19 mouse cellular contexts compared by ENCODE assay signal in the genomic region with DNA sequence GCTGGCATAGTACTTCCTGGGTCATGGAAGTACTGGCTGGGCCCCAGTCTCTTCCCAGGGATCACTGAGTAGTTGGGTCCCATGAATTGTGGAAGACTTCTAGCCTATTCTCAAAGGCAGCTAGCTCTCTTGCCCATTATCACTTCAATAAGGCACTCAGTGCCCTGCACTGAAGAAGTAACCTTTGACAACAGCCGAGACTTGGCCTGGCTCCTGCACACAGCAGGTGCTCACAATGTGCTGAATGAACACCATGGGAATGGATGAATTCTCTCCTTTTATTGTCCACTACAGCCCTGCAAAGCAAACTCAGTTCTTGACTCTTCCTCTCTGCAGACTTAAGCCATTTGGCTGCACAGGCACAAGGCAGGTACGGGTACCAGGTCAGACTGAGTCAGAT.
DNase-seq lines count a peak whose midpoint lies in the region; ATAC-seq and TF ChIP-seq lines count a peak whose summit lies in the region.
"Had no signal": no experiment of that assay in that cellular context is flagged by ENCODE, and none has a peak within 500 bp of the region (broad histone marks: within the 10 kb centered on the region; RNA-seq: fewer than 3 reads in every experiment).

No protein-coding gene starts in this region.

- no peak for TF ChIP-seq POLR2A in lung, adult 2 months (IDR thresholded peaks at IDR 0.05; ENCODE audit: borderline replicate concordance, extremely low read depth, low read depth, low read length)

- H3K4me3 ChIP-seq in forebrain, embryonic 10.5 days = no peak overlapping the region
- H3K4me3 ChIP-seq in forebrain, embryonic 12.5 days (replicated peaks) = no peak overlapping the region
- no peak overlapping the region for H3K4me3 ChIP-seq in limb, embryonic 12.5 days (replicated peaks)
- no peak overlapping the region for H3K4me3 ChIP-seq in lung, adult 2 months (replicated peaks; ENCODE audit: extremely low read depth, low read depth, low read length)
- H3K4me3 ChIP-seq: midbrain, embryonic 10.5 days; neural tube, embryonic 13.5 days had no signal

- 65% methylated on average over 2 of the region's 2 CpGs for WGBS in forebrain, embryonic 10.5 days
- WGBS in forebrain, embryonic 12.5 days = 58% methylated on average over 2 of the region's 2 CpGs
- 61% methylated on average over 2 of the region's 2 CpGs for WGBS in limb, embryonic 12.5 days
- WGBS in lung, adult 2 months = 87% methylated on average over 2 of the region's 2 CpGs

- no peaks in the 10 kb centered on the region for H3K27me3 ChIP-seq in forebrain, embryonic 10.5 days (ENCODE audit: poor library complexity, severe bottlenecking)
- no peaks in the 10 kb centered on the region for H3K27me3 ChIP-seq in forebrain, embryonic 12.5 days
- no peaks in the 10 kb centered on the region for H3K27me3 ChIP-seq in limb, embryonic 12.5 days
- H3K27me3 ChIP-seq: neural tube, embryonic 13.5 days had no signal

- H3K4me2 ChIP-seq in forebrain, embryonic 12.5 days = no peak overlapping the region
- H3K4me2 ChIP-seq in limb, embryonic 12.5 days = no peak overlapping the region
- H3K4me2 ChIP-seq: heart, embryonic 11.5 days; hindbrain, embryonic 14.5 days; neural tube, embryonic 13.5 days had no signal

- ATAC-seq in forebrain, embryonic 12.5 days (ENCODE audit: low FRiP score) = no peak
- ATAC-seq in limb, embryonic 12.5 days (ENCODE audit: insufficient number of reproducible peaks, insufficient read depth, low FRiP score, low TSS enrichment, low read depth) = no peak
- ATAC-seq in granulocyte monocyte progenitor cell, adult 5-6 weeks (replicated peaks; ENCODE audit: poor library complexity, severe bottlenecking) = no peak

- DNase-seq in forebrain, embryonic 10.5 days (ENCODE audit: extremely low spot score, low spot score) = no peak
- peak; percentile 72 to 83 for DNase-seq in cerebellum, adult 18-20 months
- DNase-seq in cerebellum, postnatal 36 days = peak; percentile 76
- DNase-seq in thymus, postnatal 36 days = no peak
- no peak for DNase-seq in lung, adult 2 months
- DNase-seq: adrenal gland, postnatal 10 days; gastrocnemius, postnatal 10 days; heart, postnatal 14 days; kidney, adult 11 months; lung, postnatal 4 days; thymus, postnatal 4 days had no signal

- H3K9me3 ChIP-seq in forebrain, embryonic 10.5 days = no peaks in the 10 kb centered on the region
- H3K9me3 ChIP-seq in forebrain, embryonic 12.5 days = no peaks in the 10 kb centered on the region
- no peaks in the 10 kb centered on the region for H3K9me3 ChIP-seq in limb, embryonic 12.5 days
- H3K9me3 ChIP-seq: midbrain, embryonic 10.5 days; neural tube, embryonic 13.5 days had no signal

- H3K9ac ChIP-seq in forebrain, embryonic 12.5 days = no peak overlapping the region
- H3K9ac ChIP-seq in limb, embryonic 12.5 days (replicated peaks) = no peak overlapping the region
- H3K9ac ChIP-seq: hindbrain, embryonic 14.5 days; neural tube, embryonic 13.5 days had no signal

- H3K27ac ChIP-seq in forebrain, embryonic 10.5 days = 0 out of 2 replicates have a peak overlapping the region, but pooled peaks have one; percentile 1
- H3K27ac ChIP-seq in forebrain, embryonic 12.5 days = no peak overlapping the region
- H3K27ac ChIP-seq in limb, embryonic 12.5 days = peak overlapping the region; percentile 78
- H3K27ac ChIP-seq: hindbrain, embryonic 14.5 days; kidney, postnatal 0 days; midbrain, embryonic 10.5 days had no signal

- H3K36me3 ChIP-seq in forebrain, embryonic 10.5 days (replicated peaks) = peaks cover 14% of the 10 kb centered on the region
- H3K36me3 ChIP-seq in forebrain, embryonic 12.5 days (replicated peaks) = peaks cover 7% of the 10 kb centered on the region; the same call in 1 of the 2 replicates
- H3K36me3 ChIP-seq in limb, embryonic 12.5 days = peaks cover 9% of the 10 kb centered on the region; the same call in 1 of the 2 replicates

- H3K4me1 ChIP-seq in forebrain, embryonic 10.5 days = peaks cover 32% of the 10 kb centered on the region
- peaks cover 17% of the 10 kb centered on the region for H3K4me1 ChIP-seq in forebrain, embryonic 12.5 days
- H3K4me1 ChIP-seq in limb, embryonic 12.5 days (replicated peaks) = peaks cover 56% of the 10 kb centered on the region
- peaks cover 2% of the 10 kb centered on the region; the same call in 1 of the 2 replicates for H3K4me1 ChIP-seq in lung, adult 2 months (ENCODE audit: control insufficient read depth, insufficient read depth, low read length)
- H3K4me1 ChIP-seq: midbrain, embryonic 10.5 days had no signal

- TF ChIP-seq CTCF in lung, adult 2 months (IDR thresholded peaks at IDR 0.05; ENCODE audit: insufficient read depth, low read length) = no peak

Comparison
In these comparisons a context has a peak if more than half of its experiments do, and no peak if none do; other contexts are left out.
1. DNase-seq: peak in cerebellum, adult 18-20 months (2 of 2) and cerebellum, postnatal 36 days (2 of 2); none in forebrain, embryonic 10.5 days (single experiment), thymus, postnatal 36 days (0 of 2) and lung, adult 2 months (single experiment).